Mouse (Mus musculus): ENCODE results near the gene Stxbp1. TPM values are rescaled to one million over a fixed set of nuclear protein-coding genes. Genes with fewer than 3 reads are reported as not detected.

The Stxbp1 gene
- polyA plus RNA-seq, 1 experiment from 2014 or later: 51.4 TPM

- no peak for DNase-seq (ENCODE audit: low spot score, missing footprints)
- no peaks in the 10 kb centered on the region for H3K27me3 ChIP-seq (ENCODE audit: control insufficient read depth, insufficient read depth, low read length)
- peaks cover 7% of the 10 kb centered on the region for H3K4me1 ChIP-seq (ENCODE audit: control insufficient read depth, insufficient read depth, low read length)
- no peak overlapping the region for H3K4me3 ChIP-seq (ENCODE audit: low read depth, low read length)
- no peaks in the 10 kb centered on the region for H3K36me3 ChIP-seq (ENCODE audit: control insufficient read depth, insufficient read depth, low read length)
- no peak overlapping the region for H3K9ac ChIP-seq (ENCODE audit: low read length)
- no peaks in the 10 kb centered on the region for H3K9me3 ChIP-seq (ENCODE audit: control insufficient read depth, low read length)
- WGBS: 73% methylated on average over 11 of the region's 11 CpGs
- no peak overlapping the region for H3K27ac ChIP-seq (ENCODE audit: low read depth, low read length)
- H3K4me2 ChIP-seq: no peak overlapping the region
- ATAC-seq (ENCODE audit: low FRiP score): no peak
These were observed 25.8 kb downstream of the Stxbp1 start for GRCm38 (mm10) chr2:32821041-32821802.

- DNase-seq (ENCODE audit: low spot score, missing footprints) (no peak), ATAC-seq (ENCODE audit: low FRiP score) (no peak)
- no peak overlapping the region for H3K4me2 ChIP-seq
- H3K4me1 ChIP-seq (ENCODE audit: control insufficient read depth, insufficient read depth, low read length): no peaks in the 10 kb centered on the region
- H3K36me3 ChIP-seq (ENCODE audit: control insufficient read depth, insufficient read depth, low read length): no peaks in the 10 kb centered on the region
- no peak overlapping the region for H3K27ac ChIP-seq (ENCODE audit: low read depth, low read length)
- H3K27me3 ChIP-seq (ENCODE audit: control insufficient read depth, insufficient read depth, low read length): no peaks in the 10 kb centered on the region
- H3K9me3 ChIP-seq (ENCODE audit: control insufficient read depth, low read length): no peaks in the 10 kb centered on the region
- no peak overlapping the region for H3K4me3 ChIP-seq (ENCODE audit: low read depth, low read length)
- WGBS: 91% methylated on average over 5 of the region's 5 CpGs
- H3K9ac ChIP-seq (ENCODE audit: low read length): no peak overlapping the region
These were observed 28.8 kb downstream of the Stxbp1 start for GRCm38 (mm10) chr2:32818208-32818607.

- no peak for ATAC-seq (ENCODE audit: low FRiP score)
- Histone ChIP-seq H3K27ac (ENCODE audit: low read depth, low read length) (no peak overlapping the region), H3K9ac (ENCODE audit: low read length) (no peak overlapping the region), H3K36me3 (ENCODE audit: control insufficient read depth, insufficient read depth, low read length) (no peaks in the 10 kb centered on the region), H3K4me1 (ENCODE audit: control insufficient read depth, insufficient read depth, low read length) (no peaks in the 10 kb centered on the region), H3K4me3 (ENCODE audit: low read depth, low read length) (no peak overlapping the region), H3K9me3 (ENCODE audit: control insufficient read depth, low read length) (no peaks in the 10 kb centered on the region), H3K27me3 (ENCODE audit: control insufficient read depth, insufficient read depth, low read length) (no peaks in the 10 kb centered on the region), H3K4me2 (no peak overlapping the region)
- WGBS: 69% methylated on average over 7 of the region's 7 CpGs
- no peak for DNase-seq (ENCODE audit: low spot score, missing footprints)
These were observed 29.5 kb downstream of the Stxbp1 start for GRCm38 (mm10) chr2:32817589-32817988.

DNA sequence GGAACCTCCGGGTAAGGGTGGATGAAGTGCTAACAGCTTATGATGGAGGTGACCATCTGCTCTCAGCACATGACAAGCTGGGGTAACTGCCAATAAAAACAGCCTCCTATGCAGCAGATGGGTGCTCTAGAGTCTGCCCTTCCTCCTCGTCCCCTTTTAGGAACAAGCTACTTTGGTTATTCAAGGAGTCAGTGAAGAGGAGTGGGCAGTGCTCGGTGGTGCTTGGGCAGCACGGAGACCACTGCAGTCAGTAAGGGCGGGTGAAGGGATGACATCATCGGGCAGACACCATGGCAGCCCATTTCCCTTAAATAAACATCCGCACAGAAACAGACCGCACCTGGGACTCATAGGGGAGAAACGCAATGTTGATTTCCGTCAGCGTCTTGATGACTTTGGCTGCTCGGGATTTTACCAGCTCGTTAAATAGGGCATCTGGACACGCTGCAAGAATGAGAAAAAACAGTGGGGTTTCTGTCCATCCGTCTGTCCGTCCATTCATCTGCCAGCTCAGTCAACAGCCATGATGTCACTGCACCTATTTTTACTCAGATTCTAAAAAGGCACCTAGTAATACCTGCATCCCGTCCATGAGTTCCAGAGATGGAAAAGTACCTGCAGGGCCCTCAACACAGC, 30.0 kb downstream of the Stxbp1 start:
- H3K27me3 ChIP-seq (ENCODE audit: control insufficient read depth, insufficient read depth, low read length): no peaks in the 10 kb centered on the region
- no peaks in the 10 kb centered on the region for H3K9me3 ChIP-seq (ENCODE audit: control insufficient read depth, low read length)
- no peak overlapping the region for H3K4me3 ChIP-seq (ENCODE audit: low read depth, low read length)
- no peak for DNase-seq (ENCODE audit: low spot score, missing footprints)
- WGBS: 80% methylated on average over 17 of the region's 17 CpGs
- no peak overlapping the region for H3K4me2 ChIP-seq
- no peak overlapping the region for H3K9ac ChIP-seq (ENCODE audit: low read length)
- ATAC-seq (ENCODE audit: low FRiP score): no peak
- no peaks in the 10 kb centered on the region for H3K4me1 ChIP-seq (ENCODE audit: control insufficient read depth, insufficient read depth, low read length)
- H3K36me3 ChIP-seq (ENCODE audit: control insufficient read depth, insufficient read depth, low read length): no peaks in the 10 kb centered on the region
- H3K27ac ChIP-seq (ENCODE audit: low read depth, low read length): no peak overlapping the region

- H3K4me2 ChIP-seq: no peak overlapping the region
- H3K4me1 ChIP-seq (ENCODE audit: control insufficient read depth, insufficient read depth, low read length): no peaks in the 10 kb centered on the region
- no peaks in the 10 kb centered on the region for H3K9me3 ChIP-seq (ENCODE audit: control insufficient read depth, low read length)
- no peak for ATAC-seq (ENCODE audit: low FRiP score)
- no peaks in the 10 kb centered on the region for H3K36me3 ChIP-seq (ENCODE audit: control insufficient read depth, insufficient read depth, low read length)
- no peak for DNase-seq (ENCODE audit: low spot score, missing footprints)
- WGBS: 92% methylated on average over 2 of the region's 2 CpGs
- no peak overlapping the region for H3K4me3 ChIP-seq (ENCODE audit: low read depth, low read length)
- H3K27me3 ChIP-seq (ENCODE audit: control insufficient read depth, insufficient read depth, low read length): no peaks in the 10 kb centered on the region
- H3K9ac ChIP-seq (ENCODE audit: low read length): no peak overlapping the region
- no peak overlapping the region for H3K27ac ChIP-seq (ENCODE audit: low read depth, low read length)
These were observed 30.5 kb downstream of the Stxbp1 start for GRCm38 (mm10) chr2:32816497-32816896.

DNA sequence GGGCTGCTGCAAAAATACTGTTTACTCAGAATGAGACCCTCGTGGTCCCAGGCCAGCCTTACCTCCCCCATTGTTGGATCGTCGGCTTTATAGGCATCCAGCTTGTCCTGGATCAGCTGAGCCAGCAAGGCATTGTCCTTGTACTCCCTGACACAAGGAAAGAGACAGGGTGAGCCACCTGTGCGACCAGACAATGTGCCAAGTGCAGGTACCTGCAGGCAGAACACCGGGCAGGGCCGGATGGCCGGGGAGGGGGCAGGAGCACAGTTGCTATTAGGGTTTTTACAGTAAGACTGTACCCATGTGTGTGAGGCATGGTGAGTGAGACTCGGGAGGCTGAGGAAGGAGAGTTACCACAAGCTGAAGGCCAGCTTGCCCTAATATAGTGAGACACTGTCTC, 35.1 kb downstream of the Stxbp1 start:
- H3K4me3 ChIP-seq (ENCODE audit: low read depth, low read length): no peak overlapping the region
- DNase-seq (ENCODE audit: low spot score, missing footprints): no peak
- H3K9me3 ChIP-seq (ENCODE audit: control insufficient read depth, low read length): no peaks in the 10 kb centered on the region
- ATAC-seq (ENCODE audit: low FRiP score): no peak
- H3K4me2 ChIP-seq: no peak overlapping the region
- no peak overlapping the region for H3K9ac ChIP-seq (ENCODE audit: low read length)
- no peaks in the 10 kb centered on the region for H3K4me1 ChIP-seq (ENCODE audit: control insufficient read depth, insufficient read depth, low read length)
- H3K36me3 ChIP-seq (ENCODE audit: control insufficient read depth, insufficient read depth, low read length): no peaks in the 10 kb centered on the region
- H3K27me3 ChIP-seq (ENCODE audit: control insufficient read depth, insufficient read depth, low read length): no peaks in the 10 kb centered on the region
- 88% methylated on average over 8 of the region's 8 CpGs for WGBS
- H3K27ac ChIP-seq (ENCODE audit: low read depth, low read length): no peak overlapping the region

- 94% methylated on average over 14 of the region's 14 CpGs for WGBS
- no peaks in the 10 kb centered on the region for H3K36me3 ChIP-seq (ENCODE audit: control insufficient read depth, insufficient read depth, low read length)
- no peak overlapping the region for H3K4me2 ChIP-seq
- DNase-seq (ENCODE audit: low spot score, missing footprints): peak; percentile 41
- H3K4me3 ChIP-seq (ENCODE audit: low read depth, low read length): no peak overlapping the region
- no peaks in the 10 kb centered on the region for H3K4me1 ChIP-seq (ENCODE audit: control insufficient read depth, insufficient read depth, low read length)
- H3K27ac ChIP-seq (ENCODE audit: low read depth, low read length): no peak overlapping the region
- H3K9me3 ChIP-seq (ENCODE audit: control insufficient read depth, low read length): no peaks in the 10 kb centered on the region
- ATAC-seq (ENCODE audit: low FRiP score): no peak
- H3K9ac ChIP-seq (ENCODE audit: low read length): no peak overlapping the region
- H3K27me3 ChIP-seq (ENCODE audit: control insufficient read depth, insufficient read depth, low read length): no peaks in the 10 kb centered on the region
These were observed 38.1 kb downstream of the Stxbp1 start for GRCm38 (mm10) chr2:32808816-32809566.

- Histone ChIP-seq H3K27ac (ENCODE audit: low read depth, low read length) (no peak overlapping the region), H3K36me3 (ENCODE audit: control insufficient read depth, insufficient read depth, low read length) (peaks cover 4% of the 10 kb centered on the region; the same call in 1 of the 2 replicates), H3K4me1 (ENCODE audit: control insufficient read depth, insufficient read depth, low read length) (no peaks in the 10 kb centered on the region), H3K4me2 (no peak overlapping the region), H3K9ac (ENCODE audit: low read length) (no peak overlapping the region), H3K27me3 (ENCODE audit: control insufficient read depth, insufficient read depth, low read length) (no peaks in the 10 kb centered on the region), H3K4me3 (ENCODE audit: low read depth, low read length) (no peak overlapping the region), H3K9me3 (ENCODE audit: control insufficient read depth, low read length) (no peaks in the 10 kb centered on the region)
- DNase-seq (ENCODE audit: low spot score, missing footprints) (no peak), ATAC-seq (ENCODE audit: low FRiP score) (no peak)
- 86% methylated on average over 10 of the region's 10 CpGs for WGBS
These were observed 48.6 kb downstream of the Stxbp1 start for GRCm38 (mm10) chr2:32798251-32798962.

Data from midbrain, embryonic 11.5 days (tissue).